Mouse (Mus musculus) hindbrain, postnatal 0 days (tissue): Measurements from ENCODE around the gene Itga7. TPM values are rescaled to one million over a fixed set of nuclear protein-coding genes. Genes with fewer than 3 reads are reported as not detected.

Experiments used
- ATAC-seq: fragments of 200-750 bp; cut with Nextera tagmentation; 2 replicates; pipeline ENCODE4 v1.8.0; 2017; ENCODE audit warnings: mild to moderate bottlenecking, moderate TSS enrichment, moderate library complexity
- DNase-seq: peaks from one replicate; pipeline ENCODE4 v3.0.0-alpha.2; 2015; ENCODE audit warnings: low spot score
- H3K27ac ChIP-seq: fragments of 300-500 bp; sonication (generic); 2 replicates; pipeline ENCODE4 v1.5.1; 2014; ENCODE audit warnings: mild to moderate bottlenecking
- H3K27me3 ChIP-seq: fragments of 300-500 bp; sonication (generic); 2 replicates; pipeline ENCODE4 v1.6.1; 2014; ENCODE audit warnings: low read length, mixed read lengths; ENCODE audit not compliant: insufficient read depth
- H3K36me3 ChIP-seq: fragments of 300-500 bp; sonication (generic); 2 replicates; pipeline ENCODE4 v1.6.1; 2014; ENCODE audit warnings: low read length, mixed read lengths; ENCODE audit not compliant: insufficient read depth
- H3K4me1 ChIP-seq: fragments of 300-500 bp; sonication (generic); 2 replicates; pipeline ENCODE4 v1.6.1; 2014; ENCODE audit warnings: antibody characterized with exemption, low read length, mixed read lengths; ENCODE audit not compliant: insufficient read depth
- H3K4me2 ChIP-seq: fragments of 300-500 bp; sonication (generic); 2 replicates; pipeline ENCODE4 v1.6.1; 2014; ENCODE audit warnings: low read depth, mild to moderate bottlenecking, low read length, moderate library complexity, mixed read lengths
- H3K4me3 ChIP-seq: fragments of 300-500 bp; sonication (generic); 2 replicates; pipeline ENCODE4 v1.5.1; 2014; ENCODE audit warnings: low read length
- H3K9ac ChIP-seq: fragments of 300-500 bp; sonication (generic); replicated peaks from 2 replicates; pipeline ENCODE4 v1.6.1; 2014; ENCODE audit warnings: mild to moderate bottlenecking, low read length, moderate library complexity, mixed read lengths
- H3K9me3 ChIP-seq: fragments of 300-500 bp; sonication (generic); 2 replicates; pipeline ENCODE4 v1.6.1; 2016; ENCODE audit warnings: low read length, mixed read lengths
- CTCF ChIP-seq: IDR thresholded peaks from 2 replicates; pipeline ENCODE4 v1.5.1; 2016; ENCODE audit warnings: antibody characterized with exemption, control low read depth, low read depth
- WGBS: fragments of 180-500 bp; shearing (Covaris S2); extraction: QIAGEN DNeasy Blood & Tissue Kit; methylation state at CpG from one replicate; pipeline ENCODE4 v1.1.7; 2014; 5-methylcytosine and 5-hydroxymethylcytosine counted together
- polyA plus RNA-seq: library from polyadenylated mRNA; unstranded; fragments of >200 nt; fragmentation: Nextera tagmentation; extraction: Ambion mirVana; gene quantifications from 2 replicates; pipeline ENCODE4 v1.2.1, GENCODE M21; 2015
- total RNA-seq: library from RNA; depleted of rRNA; stranded (reverse); fragments of >200 nt; gene quantifications from 2 replicates; pipeline ENCODE4 v1.2.3, GENCODE M21; 2014

Itga7 gene
- total and polyA plus RNA-seq, 2 experiments from 2014 or later: 15.1 to 29.0 TPM

GRCm38 (mm10) chr10:128892246-128892645 is 41.4 kb upstream of the Itga7 start:
- Histone ChIP-seq H3K4me3 (peak overlapping the region; percentile 85), H3K4me2 (peak overlapping the region; percentile 86), H3K36me3 (no peaks in the 10 kb centered on the region), H3K9ac (peak overlapping the region; percentile 89), H3K27ac (peak overlapping the region; percentile 86), H3K9me3 (no peaks in the 10 kb centered on the region), H3K4me1 (peaks cover 36% of the 10 kb centered on the region), H3K27me3 (no peaks in the 10 kb centered on the region)
- ATAC-seq (peak; percentile 5; the same call in 1 of the 2 replicates), DNase-seq (no peak)
- 2% methylated on average over 9 of the region's 9 CpGs for WGBS
- TF ChIP-seq CTCF: no peak

- Histone ChIP-seq H3K36me3 (no peaks in the 10 kb centered on the region), H3K9ac (no peak overlapping the region), H3K4me2 (peak overlapping the region; percentile 50), H3K27ac (peak overlapping the region; percentile 65; the same call in 1 of the 2 replicates), H3K4me1 (peaks cover 20% of the 10 kb centered on the region), H3K4me3 (peak overlapping the region; percentile 19; the same call in 1 of the 2 replicates), H3K9me3 (no peaks in the 10 kb centered on the region), H3K27me3 (no peaks in the 10 kb centered on the region)
- TF ChIP-seq CTCF: peak; percentile 81
- ATAC-seq: peak; percentile 36
- DNase-seq: peak; percentile 96
- WGBS: under 1% methylated on average over 9 of the region's 9 CpGs
Observed at GRCm38 (mm10) chr10:128895437-128895836, 38.2 kb upstream of the Itga7 start.

- peak overlapping the region; percentile 65 for H3K27ac ChIP-seq
- DNase-seq: peak; percentile 84
- peak; percentile 82 for ATAC-seq
- no peaks in the 10 kb centered on the region for H3K27me3 ChIP-seq
- H3K9me3 ChIP-seq: no peaks in the 10 kb centered on the region
- no peaks in the 10 kb centered on the region for H3K36me3 ChIP-seq
- H3K4me1 ChIP-seq: peaks cover 17% of the 10 kb centered on the region
- no peak for TF ChIP-seq CTCF
- WGBS: 2% methylated on average over 17 of the region's 17 CpGs
- peak overlapping the region; percentile 50 for H3K4me2 ChIP-seq
- H3K9ac ChIP-seq: peak overlapping the region; percentile 13; the same call in 1 of the 2 replicates
- H3K4me3 ChIP-seq: peak overlapping the region; percentile 19
Observed at GRCm38 (mm10) chr10:128895952-128896693, 37.5 kb upstream of the Itga7 start.

GRCm38 (mm10) chr10:128896807-128897206 is 36.8 kb upstream of the Itga7 start:
- Histone ChIP-seq H3K27me3 (no peaks in the 10 kb centered on the region), H3K36me3 (no peaks in the 10 kb centered on the region), H3K9me3 (no peaks in the 10 kb centered on the region), H3K4me2 (peak overlapping the region; percentile 50), H3K4me3 (no peak overlapping the region), H3K9ac (peak overlapping the region; percentile 13; the same call in 1 of the 2 replicates), H3K4me1 (peaks cover 17% of the 10 kb centered on the region), H3K27ac (0 out of 2 replicates have a peak overlapping the region, but pooled peaks have one; percentile 65)
- 48% methylated on average over 1 of the region's 1 CpGs for WGBS
- TF ChIP-seq CTCF: no peak
- ATAC-seq (no peak), DNase-seq (no peak)

- peaks cover 14% of the 10 kb centered on the region for H3K4me1 ChIP-seq
- H3K4me2 ChIP-seq: no peak overlapping the region
- DNase-seq (peak; percentile 42), ATAC-seq (no peak)
- 12% methylated on average over 1 of the region's 1 CpGs for WGBS
- H3K4me3 ChIP-seq: no peak overlapping the region
- H3K36me3 ChIP-seq: no peaks in the 10 kb centered on the region
- H3K27ac ChIP-seq: 0 out of 2 replicates have a peak overlapping the region, but pooled peaks have one; percentile 16
- TF ChIP-seq CTCF: no peak
- no peaks in the 10 kb centered on the region for H3K9me3 ChIP-seq
- H3K27me3 ChIP-seq: no peaks in the 10 kb centered on the region
- no peak overlapping the region for H3K9ac ChIP-seq
Observed at GRCm38 (mm10) chr10:128897501-128897900, 36.1 kb upstream of the Itga7 start.

GRCm38 (mm10) chr10:128899759-128900490 is 33.7 kb upstream of the Itga7 start:
- Histone ChIP-seq H3K4me1 (peaks cover 13% of the 10 kb centered on the region; the same call in 1 of the 2 replicates), H3K4me2 (no peak overlapping the region), H3K27ac (no peak overlapping the region), H3K9me3 (no peaks in the 10 kb centered on the region), H3K9ac (no peak overlapping the region), H3K36me3 (no peaks in the 10 kb centered on the region), H3K27me3 (no peaks in the 10 kb centered on the region), H3K4me3 (no peak overlapping the region)
- 81% methylated on average over 6 of the region's 6 CpGs for WGBS
- ATAC-seq (no peak), DNase-seq (no peak)
- TF ChIP-seq CTCF: no peak
